Mouse (Mus musculus) cerebellum, adult 2 months (tissue): Measurements from ENCODE around the gene Minpp1. TPM values are rescaled to one million over a fixed set of nuclear protein-coding genes. Genes with fewer than 3 reads are reported as not detected.

ENCODE experiments used
- DNase-seq, 2 experiments: peaks; one replicate each; pipeline ENCODE4 v3.0.0; 2021
- H3K27ac ChIP-seq: fragments of 200-500 bp; 2 replicates; pipeline ENCODE4 v1.5.1; 2012; ENCODE audit warnings: low read length, control low read depth, inconsistent platforms; ENCODE audit not compliant: insufficient read depth
- H3K27me3 ChIP-seq: fragments of 200-500 bp; 2 replicates; pipeline ENCODE4 v1.6.1; 2012; ENCODE audit warnings: inconsistent platforms, mild to moderate bottlenecking, low read length, moderate library complexity; ENCODE audit not compliant: control insufficient read depth, insufficient read depth
- H3K4me1 ChIP-seq: fragments of 200-500 bp; 2 replicates; pipeline ENCODE4 v1.6.1; 2011; ENCODE audit warnings: low read length; ENCODE audit not compliant: control insufficient read depth, insufficient read depth
- H3K4me3 ChIP-seq: fragments of 200-500 bp; replicated peaks from 2 replicates; pipeline ENCODE3; 2011; ENCODE audit warnings: mild to moderate bottlenecking, low read depth, low read length, control low read depth; ENCODE audit not compliant: insufficient read depth
- CTCF ChIP-seq: fragments of 200-500 bp; IDR thresholded peaks from 2 replicates; pipeline ENCODE4 v1.5.1; 2011; ENCODE audit warnings: low read depth, mild to moderate bottlenecking, control low read depth, low read length, moderate library complexity, borderline replicate concordance; ENCODE audit not compliant: insufficient read depth
- POLR2A ChIP-seq: fragments of 200-500 bp; IDR thresholded peaks from 2 replicates; pipeline ENCODE4 v1.6.1; 2011; ENCODE audit warnings: low read length, control low read depth, borderline replicate concordance; ENCODE audit not compliant: insufficient read depth
- WGBS: fragments of 180-500 bp; shearing (Covaris S2); methylation state at CpG from one replicate; pipeline ENCODE4 v1.1.7; 2018; 5-methylcytosine and 5-hydroxymethylcytosine counted together
- polyA plus RNA-seq: library from polyadenylated mRNA; depleted of rRNA; stranded (reverse); fragments of >200 nt; gene quantifications from 2 replicates; pipeline ENCODE4 v1.2.3, GENCODE M21; 2012

Minpp1 gene
- polyA plus RNA-seq, 1 experiment: 41.3 TPM

DNA sequence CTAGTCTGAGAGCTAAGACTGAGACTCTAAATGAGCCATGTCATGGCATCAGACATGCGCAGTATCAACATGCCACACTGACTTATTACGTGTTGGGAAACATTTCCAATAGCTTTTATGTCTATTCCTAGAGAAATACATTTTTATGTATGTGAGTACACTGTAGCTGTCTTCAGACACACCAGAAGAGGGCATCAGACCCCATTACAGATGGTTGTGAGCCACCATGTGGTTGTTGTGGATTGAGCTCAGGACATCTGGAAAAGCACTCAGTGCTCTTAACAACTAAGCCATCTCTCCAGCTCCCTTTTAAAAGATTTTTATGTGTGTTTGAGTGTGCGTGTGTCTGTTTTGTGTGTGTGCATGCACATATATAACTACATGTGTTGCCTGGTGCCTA is 6.8 kb downstream of the Minpp1 start:
- 94% methylated on average over 3 of the region's 3 CpGs for WGBS
- H3K27ac ChIP-seq: no peak overlapping the region
- no peak overlapping the region for H3K4me3 ChIP-seq
- H3K27me3 ChIP-seq: no peaks in the 10 kb centered on the region
- 0 out of 2 replicates have a peak, but pooled peaks cover 3% of the 10 kb centered on the region for H3K4me1 ChIP-seq
- no peak for TF ChIP-seq CTCF
- no peak for TF ChIP-seq POLR2A
- no peak for DNase-seq

DNA sequence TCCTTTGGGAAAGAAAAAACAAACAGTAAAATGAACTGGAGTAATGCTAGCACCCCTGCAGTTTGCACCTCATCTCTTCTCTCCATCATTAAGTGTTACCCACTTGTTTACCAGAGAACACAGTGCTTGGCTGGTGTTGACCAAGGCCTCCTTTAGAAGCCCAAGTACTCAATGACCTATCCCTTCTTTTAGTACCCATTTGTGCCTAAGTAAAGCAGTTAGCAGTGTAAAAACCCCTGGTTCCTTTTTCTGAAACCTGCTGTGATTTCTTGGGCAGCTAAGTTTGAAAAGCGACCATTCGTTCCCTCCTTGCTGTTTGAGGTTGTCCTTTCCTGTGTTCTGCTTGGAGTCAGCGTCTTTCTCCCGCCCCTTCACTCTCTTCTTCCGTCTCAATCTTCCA is 7.4 kb downstream of the Minpp1 start:
- DNase-seq: no peak
- TF ChIP-seq CTCF: no peak
- TF ChIP-seq POLR2A: no peak
- Histone ChIP-seq H3K27ac (no peak overlapping the region), H3K27me3 (no peaks in the 10 kb centered on the region), H3K4me3 (no peak overlapping the region), H3K4me1 (0 out of 2 replicates have a peak, but pooled peaks cover under 1% of the 10 kb centered on the region)
- 90% methylated on average over 5 of the region's 5 CpGs for WGBS

DNA sequence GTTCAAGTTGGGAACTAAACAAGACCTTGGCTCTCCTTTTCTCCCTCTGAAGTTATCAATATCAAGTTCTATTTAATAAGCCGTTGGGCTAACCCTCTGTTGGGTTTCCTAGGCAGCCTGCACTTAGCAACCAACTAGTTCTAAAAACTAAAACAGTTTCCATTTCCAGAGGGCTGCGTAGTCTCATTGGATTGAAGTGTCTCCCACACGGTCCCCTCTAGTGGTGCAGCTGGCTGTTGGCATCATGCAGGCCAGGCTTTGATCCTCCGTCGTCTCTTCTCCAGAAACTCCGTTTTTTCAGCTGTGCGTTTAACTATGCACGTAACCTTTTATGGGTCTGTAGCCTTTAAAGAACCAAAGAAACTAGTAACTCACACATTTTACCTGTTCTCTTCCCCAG is 7.9 kb downstream of the Minpp1 start:
- WGBS: 71% methylated on average over 8 of the region's 8 CpGs
- H3K27ac ChIP-seq: no peak overlapping the region
- DNase-seq: no peak
- H3K4me1 ChIP-seq: no peaks in the 10 kb centered on the region
- no peak overlapping the region for H3K4me3 ChIP-seq
- H3K27me3 ChIP-seq: no peaks in the 10 kb centered on the region
- TF ChIP-seq CTCF (no peak), POLR2A (no peak)

DNA sequence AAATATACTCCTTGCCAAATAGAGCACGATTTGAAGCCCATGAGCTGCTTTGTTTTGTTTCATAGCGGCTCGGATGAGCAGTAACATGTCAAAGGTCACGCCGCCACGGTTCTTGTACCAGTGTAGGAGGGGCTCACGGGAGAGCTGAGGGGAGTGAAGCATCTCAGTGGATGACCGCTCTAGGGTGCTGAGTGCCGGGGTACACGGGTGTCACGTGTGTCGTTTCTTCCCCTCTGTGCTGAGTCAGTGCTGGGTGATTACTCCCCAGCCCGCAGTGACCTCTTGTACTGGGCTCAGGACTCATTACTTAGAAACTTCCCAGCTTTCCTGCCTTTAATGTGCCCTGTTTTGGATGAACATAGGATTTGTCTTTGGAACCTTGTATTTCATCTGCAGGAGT is 9.0 kb downstream of the Minpp1 start:
- no peaks in the 10 kb centered on the region for H3K4me1 ChIP-seq
- no peak overlapping the region for H3K4me3 ChIP-seq
- no peaks in the 10 kb centered on the region for H3K27me3 ChIP-seq
- no peak overlapping the region for H3K27ac ChIP-seq
- WGBS: 82% methylated on average over 13 of the region's 13 CpGs
- TF ChIP-seq POLR2A (no peak), CTCF (no peak)
- no peak for DNase-seq

DNA sequence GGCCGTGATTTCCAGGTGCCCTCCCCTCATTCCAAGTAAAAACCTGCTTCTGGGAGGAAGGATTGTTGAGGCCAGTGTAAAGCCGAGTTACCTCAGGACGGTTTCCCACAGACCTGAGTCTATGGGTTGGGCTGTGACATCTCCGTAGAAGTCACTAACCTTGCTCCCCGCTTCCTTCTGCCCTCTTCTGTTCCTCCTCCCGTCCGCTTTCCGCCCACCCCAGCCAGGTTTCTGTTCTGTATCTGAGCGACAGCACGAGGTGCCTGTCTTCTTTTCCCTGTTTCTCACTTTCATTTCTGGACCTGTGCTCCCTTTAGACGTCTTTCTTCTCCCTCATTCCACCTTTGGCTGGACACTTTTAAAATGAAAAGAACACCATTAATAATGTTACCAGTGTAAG is 9.5 kb downstream of the Minpp1 start:
- Histone ChIP-seq H3K4me1 (no peaks in the 10 kb centered on the region), H3K27me3 (no peaks in the 10 kb centered on the region), H3K4me3 (no peak overlapping the region), H3K27ac (no peak overlapping the region)
- no peak for TF ChIP-seq POLR2A
- DNase-seq: no peak
- 87% methylated on average over 11 of the region's 11 CpGs for WGBS

DNA sequence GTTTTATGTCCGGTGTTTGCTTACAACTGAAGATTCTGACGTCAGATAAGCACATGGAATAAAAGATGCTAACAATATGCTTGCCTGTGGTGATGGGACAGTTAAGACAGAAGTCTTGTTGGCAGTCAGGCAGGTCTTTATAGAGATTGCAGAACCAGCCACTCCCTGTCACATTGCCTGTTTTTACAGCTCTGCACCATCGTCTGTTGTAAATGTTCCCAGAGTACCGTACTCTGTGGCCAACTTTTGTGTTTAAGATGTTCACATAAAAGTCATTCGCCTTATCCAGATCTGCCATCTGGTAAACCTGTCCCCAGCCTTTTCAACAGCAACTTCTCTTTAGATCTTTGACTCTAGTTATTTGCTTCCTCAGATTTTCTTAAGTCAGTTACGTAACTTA is 11.8 kb downstream of the Minpp1 start:
- no peak for TF ChIP-seq CTCF
- TF ChIP-seq POLR2A: no peak
- Histone ChIP-seq H3K4me3 (no peak overlapping the region), H3K27ac (no peak overlapping the region), H3K27me3 (no peaks in the 10 kb centered on the region), H3K4me1 (no peaks in the 10 kb centered on the region)
- no peak for DNase-seq
- WGBS: 90% methylated on average over 6 of the region's 6 CpGs

DNA sequence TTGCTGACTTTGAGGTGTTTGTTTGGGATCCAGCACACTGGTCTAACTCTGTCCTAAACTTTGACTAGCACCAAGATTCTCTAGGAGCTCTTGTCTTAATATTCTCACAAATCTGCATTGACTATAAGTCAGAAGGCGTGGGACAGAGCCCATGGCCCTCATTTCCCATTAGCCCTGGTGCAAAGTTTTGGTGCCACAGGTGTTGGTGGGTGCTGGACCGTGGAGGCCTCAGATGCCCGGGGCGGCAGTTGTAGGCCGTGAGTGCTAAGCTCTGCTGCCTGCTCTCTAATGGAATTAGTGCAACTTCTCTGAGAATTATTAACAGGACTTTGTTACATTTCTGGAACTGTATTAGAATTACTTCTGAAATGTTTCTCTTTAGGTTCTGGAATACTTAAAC is 12.4 kb downstream of the Minpp1 start:
- no peak for DNase-seq
- H3K4me1 ChIP-seq: no peaks in the 10 kb centered on the region
- 98% methylated on average over 5 of the region's 5 CpGs for WGBS
- no peak overlapping the region for H3K4me3 ChIP-seq
- TF ChIP-seq CTCF (no peak), POLR2A (no peak)
- H3K27ac ChIP-seq: no peak overlapping the region
- H3K27me3 ChIP-seq: no peaks in the 10 kb centered on the region

DNA sequence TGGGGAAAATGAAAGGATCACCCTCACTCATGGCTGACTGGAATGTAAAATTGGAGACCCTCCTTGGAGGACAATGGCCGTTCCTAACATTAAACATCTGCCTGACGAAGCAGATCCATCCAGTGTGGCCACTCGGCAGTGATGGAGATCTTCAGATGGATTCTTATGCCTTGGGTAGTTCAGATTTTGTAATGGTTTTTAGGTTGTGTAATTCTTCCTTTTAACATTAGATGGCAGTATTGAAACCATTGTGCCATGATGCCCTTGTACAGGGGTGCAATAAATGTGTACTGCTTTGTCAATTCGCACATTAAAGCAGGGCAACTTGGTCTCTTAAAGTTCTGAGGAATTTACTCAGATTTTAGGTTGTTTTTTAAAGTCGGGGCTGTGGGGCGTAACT is 15.8 kb downstream of the Minpp1 start:
- Histone ChIP-seq H3K27me3 (no peaks in the 10 kb centered on the region), H3K4me3 (no peak overlapping the region), H3K4me1 (no peaks in the 10 kb centered on the region), H3K27ac (no peak overlapping the region)
- peak; percentile 37; the same call in 1 of the 2 replicates for TF ChIP-seq CTCF
- no peak for TF ChIP-seq POLR2A
- no peak for DNase-seq
- 71% methylated on average over 6 of the region's 6 CpGs for WGBS
